Mouse (Mus musculus) layer of hippocampus, adult 11-12 months (tissue): ENCODE measurements at regions not wholly inside any gene's neighbourhood (a gene's known extent, or its start where the extent isn't known, plus 50 kb on each side); places are given as distances from the start of the nearest gene placed in this dataset.
A peak's percentile ranks its signal among the peaks of the same experiment; 100 is the strongest.

Source experiments
- DNase-seq: peaks from one replicate; pipeline ENCODE4 v3.0.0; 2022; ENCODE audit warnings: low spot score

GRCm38 (mm10) chr11:22692281-22692857, 168.4 kb downstream of the B3gnt2 start:
- no peak for DNase-seq

GRCm38 (mm10) chr11:22692941-22693341, 167.8 kb downstream of the B3gnt2 start:
- DNase-seq, result no peak

- DNase-seq, result no peak
Observed at GRCm38 (mm10) chr11:22693376-22693775, 167.4 kb downstream of the B3gnt2 start.

GRCm38 (mm10) chr11:22693984-22694383, 166.8 kb downstream of the B3gnt2 start:
- no peak for DNase-seq

- DNase-seq, result no peak
Observed at GRCm38 (mm10) chr11:22694829-22695228, 165.9 kb downstream of the B3gnt2 start.

- no peak for DNase-seq
Observed at GRCm38 (mm10) chr11:22695237-22695636, 165.5 kb downstream of the B3gnt2 start.

GRCm38 (mm10) chr11:22698057-22698941, 162.5 kb downstream of the B3gnt2 start:
- peak; percentile 35 for DNase-seq

- DNase-seq, result no peak
Observed at GRCm38 (mm10) chr11:22706082-22706481, 154.7 kb downstream of the B3gnt2 start.
